Mouse (Mus musculus) hindbrain, embryonic 14.5 days (tissue): ENCODE measurements around the gene Fbxo21. TPM values are rescaled to one million over a fixed set of nuclear protein-coding genes. Genes with fewer than 3 reads are reported as not detected.
A peak's percentile ranks its signal among the peaks of the same experiment; 100 is the strongest.

Source experiments
- ATAC-seq: fragments of 200-750 bp; cut with Nextera tagmentation; 2 replicates; pipeline ENCODE4 v1.8.0; 2017; ENCODE audit warnings: moderate number of reproducible peaks, mild to moderate bottlenecking, moderate TSS enrichment, moderate library complexity; ENCODE audit not compliant: low FRiP score
- DNase-seq: peaks from one replicate; pipeline ENCODE4 v3.0.0-alpha.2; 2015; ENCODE audit warnings: low spot score
- H3K27ac ChIP-seq: fragments of 300-500 bp; sonication (generic); 2 replicates; pipeline ENCODE4 v1.5.1; 2014; ENCODE audit warnings: mild to moderate bottlenecking, moderate library complexity
- H3K27me3 ChIP-seq: fragments of 300-500 bp; sonication (generic); 2 replicates; pipeline ENCODE4 v1.6.1; 2014; ENCODE audit warnings: mild to moderate bottlenecking, low read length, mixed read lengths; ENCODE audit not compliant: control insufficient read depth, insufficient read depth
- H3K36me3 ChIP-seq: fragments of 300-500 bp; sonication (generic); replicated peaks from 2 replicates; pipeline ENCODE4 v1.6.1; 2014; ENCODE audit not compliant: control insufficient read depth, insufficient read depth
- H3K4me1 ChIP-seq: fragments of 300-500 bp; sonication (generic); replicated peaks from 2 replicates; pipeline ENCODE4 v1.6.1; 2014; ENCODE audit warnings: antibody characterized with exemption, low read length, mixed read lengths; ENCODE audit not compliant: control insufficient read depth, insufficient read depth
- H3K4me2 ChIP-seq: fragments of 300-500 bp; sonication (generic); replicated peaks from 2 replicates; pipeline ENCODE4 v1.6.1; 2014; ENCODE audit warnings: mild to moderate bottlenecking, moderate library complexity
- H3K4me3 ChIP-seq: fragments of 300-500 bp; sonication (generic); replicated peaks from 2 replicates; pipeline ENCODE4 v1.5.1; 2014; ENCODE audit warnings: mild to moderate bottlenecking, low read length
- H3K9ac ChIP-seq: fragments of 300-500 bp; sonication (generic); 2 replicates; pipeline ENCODE4 v1.6.1; 2014
- H3K9me3 ChIP-seq: fragments of 300-500 bp; sonication (generic); 2 replicates; pipeline ENCODE4 v1.6.1; 2016; ENCODE audit warnings: low read length; ENCODE audit not compliant: control insufficient read depth
- WGBS: fragments of 180-500 bp; shearing (Covaris S2); extraction: QIAGEN DNeasy Blood & Tissue Kit; methylation state at CpG from one replicate; pipeline ENCODE4 v1.1.7; 2014; 5-methylcytosine and 5-hydroxymethylcytosine counted together
- polyA plus RNA-seq: library from polyadenylated mRNA; unstranded; fragments of >200 nt; fragmentation: Nextera tagmentation; extraction: Ambion mirVana; gene quantifications from 2 replicates; pipeline ENCODE4 v1.2.1, GENCODE M21; 2014

Gene Fbxo21
- polyA plus RNA-seq, 1 experiment from 2014 or later = 142 TPM

DNA sequence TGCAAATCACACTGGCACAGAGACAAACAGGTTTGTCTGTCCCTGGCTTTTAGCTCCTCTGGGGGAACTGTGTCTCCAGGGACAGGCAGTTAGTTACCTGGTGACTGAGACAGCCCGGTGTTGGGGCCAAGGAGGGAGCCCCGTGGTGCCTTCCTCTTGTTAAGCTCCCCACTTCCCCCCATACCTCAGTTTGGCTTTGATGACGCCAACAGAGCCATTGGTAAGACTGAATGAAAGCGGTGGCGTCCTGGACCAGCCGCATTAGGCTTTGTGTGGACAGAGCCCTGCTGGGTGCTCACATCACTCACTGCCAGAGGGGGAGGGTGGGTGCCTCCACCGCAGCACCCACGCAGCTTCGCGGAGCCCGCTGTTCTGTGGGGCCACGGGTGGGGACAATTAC lies 49.4 kb downstream of the Fbxo21 start:
- H3K4me3 ChIP-seq = no peak overlapping the region
- H3K4me2 ChIP-seq = no peak overlapping the region
- H3K9ac ChIP-seq = no peak overlapping the region
- H3K9me3 ChIP-seq = no peaks in the 10 kb centered on the region
- peaks cover 28% of the 10 kb centered on the region for H3K4me1 ChIP-seq
- ATAC-seq (no peak), DNase-seq (no peak)
- H3K27ac ChIP-seq = no peak overlapping the region
- H3K36me3 ChIP-seq = no peaks in the 10 kb centered on the region
- peaks cover 53% of the 10 kb centered on the region for H3K27me3 ChIP-seq
- WGBS = 2% methylated on average over 12 of the region's 12 CpGs

GRCm38 (mm10) chr5:118026343-118026742 lies 49.8 kb downstream of the Fbxo21 start:
- Histone ChIP-seq H3K27ac (no peak overlapping the region), H3K9ac (no peak overlapping the region), H3K9me3 (no peaks in the 10 kb centered on the region), H3K4me2 (0 out of 2 replicates have a peak overlapping the region, but pooled peaks have one; percentile 86), H3K27me3 (peaks cover 57% of the 10 kb centered on the region), H3K36me3 (no peaks in the 10 kb centered on the region), H3K4me1 (peaks cover 28% of the 10 kb centered on the region), H3K4me3 (no peak overlapping the region)
- DNase-seq = no peak
- WGBS = 1% methylated on average over 13 of the region's 13 CpGs
- no peak for ATAC-seq

GRCm38 (mm10) chr5:118027101-118027697 lies 50.7 kb downstream of the Fbxo21 start:
- Histone ChIP-seq H3K27me3 (peaks cover 57% of the 10 kb centered on the region), H3K9me3 (no peaks in the 10 kb centered on the region), H3K4me3 (peak overlapping the region; percentile 54), H3K4me2 (peak overlapping the region; percentile 86), H3K36me3 (no peaks in the 10 kb centered on the region), H3K4me1 (peaks cover 28% of the 10 kb centered on the region), H3K27ac (no peak overlapping the region), H3K9ac (peak overlapping the region; percentile 62)
- ATAC-seq (no peak), DNase-seq (no peak)
- 1% methylated on average over 39 of the region's 39 CpGs for WGBS

- Histone ChIP-seq H3K27me3 (peaks cover 57% of the 10 kb centered on the region), H3K4me2 (peak within 1 kb of the TSS; percentile 86), H3K4me1 (peaks cover 28% of the 10 kb centered on the region), H3K4me3 (peak within 1 kb of the TSS; percentile 54), H3K27ac (no peak within 1 kb of the TSS), H3K9ac (peak within 1 kb of the TSS; percentile 62), H3K9me3 (no peaks in the 10 kb centered on the region), H3K36me3 (no peaks in the 10 kb centered on the region)
- under 1% methylated on average over 60 of the region's 63 CpGs for WGBS
- no peak for DNase-seq
- no peak for ATAC-seq
Measured at GRCm38 (mm10) chr5:118027698-118028190, 51.2 kb downstream of the Fbxo21 start, which contains the start of gene Tesc. Tesc (plus strand) TSS chr5:118027743.

DNA sequence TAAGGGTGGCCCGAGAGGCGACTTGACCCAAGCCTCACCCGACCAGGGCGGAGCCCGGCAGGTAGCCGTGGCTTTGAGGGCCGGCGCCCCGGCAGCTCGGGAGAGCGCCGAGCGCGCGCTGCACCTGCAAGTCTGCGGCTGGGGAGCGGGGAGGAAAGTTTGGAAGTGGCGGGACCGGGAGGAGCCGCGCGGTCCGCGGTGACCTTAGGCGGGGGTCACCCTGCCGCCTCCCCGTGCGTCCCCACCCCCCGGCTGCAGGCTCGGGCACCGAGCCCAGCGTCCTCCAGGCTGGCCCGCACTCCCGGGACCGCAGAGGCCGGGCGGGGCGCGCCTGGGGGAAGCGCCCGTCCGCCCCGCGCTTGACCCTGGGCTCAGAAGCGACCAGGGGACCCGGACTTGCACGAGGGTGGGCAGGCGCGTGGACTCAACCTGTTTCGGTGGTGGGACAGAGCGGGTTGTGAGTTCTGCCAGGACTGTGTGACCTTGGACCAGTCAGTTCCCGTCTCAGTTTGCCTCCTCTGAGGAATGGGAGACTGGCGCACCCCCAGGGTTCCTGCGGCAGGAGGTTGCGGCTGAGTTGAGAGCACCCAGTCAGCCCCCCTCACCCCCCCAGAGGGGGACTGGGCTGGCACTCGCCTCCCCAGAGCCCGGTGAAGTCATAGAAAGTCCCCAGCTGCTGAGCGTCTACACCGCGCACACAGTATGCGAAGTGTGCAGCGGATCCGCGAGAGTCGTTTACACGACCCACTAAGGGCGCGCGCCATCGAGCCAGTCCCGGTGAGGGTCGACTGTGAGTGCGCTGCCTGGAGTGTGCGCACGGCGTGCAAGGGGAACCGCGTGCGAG lies 51.9 kb downstream of the Fbxo21 start:
- Histone ChIP-seq H3K36me3 (no peaks in the 10 kb centered on the region), H3K9ac (peak overlapping the region; percentile 62; the same call in 1 of the 2 replicates), H3K27ac (no peak overlapping the region), H3K4me1 (peaks cover 28% of the 10 kb centered on the region), H3K27me3 (peaks cover 57% of the 10 kb centered on the region), H3K4me3 (peak overlapping the region; percentile 54), H3K4me2 (peak overlapping the region; percentile 86), H3K9me3 (no peaks in the 10 kb centered on the region)
- ATAC-seq (no peak), DNase-seq (no peak)
- 1% methylated on average over 52 of the region's 79 CpGs for WGBS

- H3K9me3 ChIP-seq = no peaks in the 10 kb centered on the region
- H3K4me1 ChIP-seq = peaks cover 28% of the 10 kb centered on the region
- H3K27me3 ChIP-seq = peaks cover 57% of the 10 kb centered on the region
- no peak for DNase-seq
- H3K4me3 ChIP-seq = peak overlapping the region; percentile 54
- H3K4me2 ChIP-seq = peak overlapping the region; percentile 86
- H3K9ac ChIP-seq = no peak overlapping the region
- no peak; the same call in 1 of the 2 replicates for ATAC-seq
- H3K36me3 ChIP-seq = no peaks in the 10 kb centered on the region
- H3K27ac ChIP-seq = no peak overlapping the region
- WGBS = 6% methylated on average over 12 of the region's 12 CpGs
Measured at GRCm38 (mm10) chr5:118029035-118029408, 52.5 kb downstream of the Fbxo21 start.

GRCm38 (mm10) chr5:118029420-118029819 lies 52.9 kb downstream of the Fbxo21 start:
- no peak overlapping the region for H3K27ac ChIP-seq
- H3K4me3 ChIP-seq = peak overlapping the region; percentile 54
- peak overlapping the region; percentile 86 for H3K4me2 ChIP-seq
- no peak overlapping the region for H3K9ac ChIP-seq
- WGBS = 5% methylated on average over 10 of the region's 10 CpGs
- peaks cover 57% of the 10 kb centered on the region for H3K27me3 ChIP-seq
- no peaks in the 10 kb centered on the region for H3K36me3 ChIP-seq
- DNase-seq (no peak), ATAC-seq (no peak)
- peaks cover 28% of the 10 kb centered on the region for H3K4me1 ChIP-seq
- no peaks in the 10 kb centered on the region for H3K9me3 ChIP-seq

GRCm38 (mm10) chr5:118030022-118030675 lies 53.6 kb downstream of the Fbxo21 start:
- DNase-seq (no peak), ATAC-seq (no peak)
- Histone ChIP-seq H3K27ac (no peak overlapping the region), H3K9me3 (no peaks in the 10 kb centered on the region), H3K9ac (no peak overlapping the region), H3K4me2 (no peak overlapping the region), H3K4me3 (no peak overlapping the region), H3K4me1 (peaks cover 28% of the 10 kb centered on the region), H3K36me3 (no peaks in the 10 kb centered on the region), H3K27me3 (peaks cover 57% of the 10 kb centered on the region)
- WGBS = 88% methylated on average over 9 of the region's 9 CpGs

DNA sequence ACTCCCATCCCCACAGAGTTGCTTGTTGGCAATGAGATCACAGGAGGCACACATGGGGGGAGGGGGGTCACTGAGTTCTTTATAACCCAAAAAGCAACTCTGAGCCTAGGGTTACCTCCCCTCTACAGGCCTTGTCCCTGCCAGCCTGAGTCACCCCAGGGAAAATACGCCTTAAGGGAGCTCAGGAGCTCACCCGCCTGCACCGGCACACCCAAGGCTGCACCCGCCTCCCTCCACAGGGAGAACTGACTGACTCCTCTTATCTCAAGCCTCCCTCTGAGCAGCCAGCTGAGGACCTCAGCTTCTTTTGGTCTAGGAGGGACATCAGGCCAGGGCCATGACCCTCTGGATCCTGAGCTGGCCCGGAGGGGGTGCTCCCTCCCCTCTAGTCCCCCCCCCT lies 54.5 kb downstream of the Fbxo21 start:
- no peak overlapping the region for H3K4me2 ChIP-seq
- H3K27ac ChIP-seq = no peak overlapping the region
- no peaks in the 10 kb centered on the region; the same call in 1 of the 2 replicates for H3K9me3 ChIP-seq
- H3K27me3 ChIP-seq = peaks cover 52% of the 10 kb centered on the region
- H3K9ac ChIP-seq = no peak overlapping the region
- ATAC-seq (no peak), DNase-seq (no peak)
- H3K4me1 ChIP-seq = peaks cover 28% of the 10 kb centered on the region
- H3K4me3 ChIP-seq = no peak overlapping the region
- WGBS = 58% methylated on average over 5 of the region's 5 CpGs
- H3K36me3 ChIP-seq = no peaks in the 10 kb centered on the region
